Mouse (Mus musculus) stomach, postnatal 0 days (tissue): Measurements from ENCODE around the gene Spaar.

Experiments
- CTCF ChIP-seq: IDR thresholded peaks from 2 replicates; pipeline ENCODE4 v1.5.1; 2016; ENCODE audit warnings: antibody characterized with exemption, low read depth, mild to moderate bottlenecking, moderate library complexity
- EP300 ChIP-seq: optimal IDR thresholded peaks from 2 replicates; pipeline ENCODE3; 2016; ENCODE audit warnings: antibody characterized with exemption

DNA sequence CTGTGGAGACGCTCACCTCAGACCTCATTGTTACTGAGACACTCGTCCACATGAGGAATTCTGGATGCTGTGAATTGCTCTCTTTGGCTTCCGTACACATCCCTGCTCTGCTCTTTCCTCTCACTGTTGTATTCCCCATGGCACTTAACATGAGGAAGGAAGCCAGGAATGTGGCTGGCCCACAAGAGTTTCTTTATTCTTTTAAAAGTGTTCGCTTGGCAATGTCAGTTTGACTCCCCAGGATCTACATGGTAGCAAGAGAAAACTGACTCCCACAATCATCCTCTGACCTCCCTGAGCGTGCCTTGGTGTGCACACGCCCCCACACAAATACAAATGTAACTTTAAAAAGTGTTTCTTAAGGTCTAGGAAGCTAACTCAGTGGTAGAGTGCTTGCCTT lies 41.8 kb downstream of the Spaar start:
- no peak for TF ChIP-seq CTCF
- no peak for TF ChIP-seq EP300
